Mouse (Mus musculus) hindbrain, embryonic 13.5 days (tissue): ENCODE data around the gene Tjp3. TPM values are rescaled to one million over a fixed set of nuclear protein-coding genes. Genes with fewer than 3 reads are reported as not detected.

Source experiments
- ATAC-seq: fragments of 200-750 bp; cut with Nextera tagmentation; 2 replicates; pipeline ENCODE4 v1.8.0; 2017; ENCODE audit warnings: moderate TSS enrichment; ENCODE audit not compliant: low FRiP score
- H3K27ac ChIP-seq: fragments of 300-500 bp; sonication (generic); 2 replicates; pipeline ENCODE4 v1.5.1; 2015; ENCODE audit warnings: inconsistent platforms, mild to moderate bottlenecking, moderate library complexity
- H3K27me3 ChIP-seq: fragments of 300-500 bp; sonication (generic); 2 replicates; pipeline ENCODE4 v1.6.1; 2015; ENCODE audit warnings: mild to moderate bottlenecking, inconsistent platforms
- H3K36me3 ChIP-seq: fragments of 300-500 bp; sonication (generic); 2 replicates; pipeline ENCODE4 v1.6.1; 2015; ENCODE audit warnings: mild to moderate bottlenecking, inconsistent platforms
- H3K4me1 ChIP-seq: fragments of 300-500 bp; sonication (generic); replicated peaks from 2 replicates; pipeline ENCODE4 v1.6.1; 2015; ENCODE audit warnings: inconsistent platforms
- H3K4me2 ChIP-seq: fragments of 300-500 bp; sonication (generic); 2 replicates; pipeline ENCODE4 v1.6.1; 2015; ENCODE audit warnings: inconsistent platforms, mild to moderate bottlenecking, moderate library complexity
- H3K4me3 ChIP-seq: fragments of 300-500 bp; sonication (generic); 2 replicates; pipeline ENCODE4 v1.5.1; 2015; ENCODE audit warnings: mild to moderate bottlenecking, inconsistent platforms
- H3K9ac ChIP-seq: fragments of 300-500 bp; sonication (generic); 2 replicates; pipeline ENCODE4 v1.6.1; 2015; ENCODE audit warnings: mild to moderate bottlenecking, inconsistent platforms
- H3K9me3 ChIP-seq: fragments of 300-500 bp; sonication (generic); 2 replicates; pipeline ENCODE4 v1.6.1; 2016; ENCODE audit warnings: inconsistent platforms
- WGBS: fragments of 180-500 bp; shearing (Covaris S2); methylation state at CpG from one replicate; pipeline ENCODE4 v1.1.7; 2015; 5-methylcytosine and 5-hydroxymethylcytosine counted together
- polyA plus RNA-seq: library from polyadenylated mRNA; unstranded; fragments of >200 nt; fragmentation: Nextera tagmentation; extraction: Ambion mirVana; gene quantifications from 2 replicates; pipeline ENCODE4 v1.2.1, GENCODE M21; 2015

Tjp3 gene
- polyA plus RNA-seq, 1 experiment from 2014 or later: 4.5 TPM

DNA sequence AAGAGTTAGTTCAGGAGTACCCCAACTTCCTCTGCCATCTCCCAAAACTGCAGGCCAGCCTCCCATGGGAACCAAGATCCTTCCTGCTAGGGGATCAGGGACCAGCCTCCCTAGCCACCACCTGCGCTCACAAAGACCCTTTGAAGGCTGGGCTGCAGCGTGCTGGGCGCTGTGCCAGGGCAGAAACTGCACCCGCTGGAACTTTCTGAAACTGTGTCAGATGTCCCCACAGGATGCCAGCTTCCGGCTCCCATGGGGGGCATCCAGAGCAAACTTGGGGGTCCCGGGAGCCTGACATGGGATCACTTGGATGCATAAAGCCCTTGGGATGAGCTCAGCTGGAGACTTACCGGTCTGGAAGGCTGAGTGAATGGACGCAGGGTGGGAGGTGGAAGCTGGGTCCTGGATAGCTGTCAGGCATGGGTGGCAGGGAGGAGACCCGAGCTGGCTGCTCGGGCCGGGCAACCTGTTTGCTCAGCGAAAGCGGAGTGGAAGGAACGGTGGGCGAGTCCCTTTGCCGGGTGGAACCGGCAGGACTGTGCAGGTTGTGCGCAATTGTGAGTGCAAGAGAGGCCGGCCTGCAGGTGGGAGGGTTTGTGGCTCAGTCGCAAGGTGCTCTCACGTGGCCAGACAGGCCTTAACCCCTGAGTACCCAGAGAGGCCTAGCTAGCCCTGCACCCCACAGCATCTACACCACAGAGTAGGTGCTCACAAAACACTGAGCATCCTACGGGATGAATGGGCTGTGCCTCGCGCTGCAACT is 502 bp downstream of the Tjp3 start:
- Histone ChIP-seq H3K27ac (no peak overlapping the region), H3K9me3 (no peaks in the 10 kb centered on the region), H3K9ac (peak overlapping the region; percentile 36), H3K4me3 (no peak overlapping the region), H3K4me2 (no peak overlapping the region), H3K36me3 (no peaks in the 10 kb centered on the region), H3K27me3 (peaks cover 44% of the 10 kb centered on the region), H3K4me1 (peaks cover 37% of the 10 kb centered on the region)
- ATAC-seq: no peak
- WGBS: 16% methylated on average over 24 of the region's 24 CpGs

- Histone ChIP-seq H3K9ac (no peak overlapping the region), H3K4me1 (peaks cover 36% of the 10 kb centered on the region), H3K27ac (no peak overlapping the region), H3K4me3 (no peak overlapping the region), H3K4me2 (no peak overlapping the region), H3K27me3 (peaks cover 51% of the 10 kb centered on the region), H3K9me3 (no peaks in the 10 kb centered on the region), H3K36me3 (no peaks in the 10 kb centered on the region)
- ATAC-seq: no peak
- 64% methylated on average over 14 of the region's 14 CpGs for WGBS
Measured at GRCm38 (mm10) chr10:81289811-81290210, 1.6 kb downstream of the Tjp3 start.

DNA sequence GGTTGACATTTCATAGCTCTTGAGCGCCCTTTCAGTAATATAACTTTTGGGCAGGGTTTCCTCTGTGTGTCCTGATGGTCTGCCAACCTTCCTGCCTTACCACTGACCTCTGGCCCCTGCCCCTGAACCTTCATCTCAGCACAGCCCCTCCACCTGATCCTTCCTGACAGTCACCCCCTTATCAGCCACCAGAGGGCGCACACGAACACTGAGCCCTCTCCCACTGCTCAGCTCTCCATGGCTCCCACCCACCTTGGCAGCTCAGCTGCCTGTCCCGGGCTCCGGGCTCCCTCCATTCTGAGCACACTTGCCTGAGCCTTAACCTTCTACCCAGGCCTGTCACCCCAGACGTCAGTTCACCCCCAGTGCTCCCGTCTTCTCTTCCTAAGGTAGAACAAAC is 2.1 kb downstream of the Tjp3 start:
- Histone ChIP-seq H3K27me3 (peaks cover 57% of the 10 kb centered on the region), H3K4me1 (peaks cover 34% of the 10 kb centered on the region), H3K9me3 (no peaks in the 10 kb centered on the region), H3K4me2 (no peak overlapping the region), H3K4me3 (no peak overlapping the region), H3K9ac (no peak overlapping the region), H3K27ac (no peak overlapping the region), H3K36me3 (no peaks in the 10 kb centered on the region)
- WGBS: 3% methylated on average over 7 of the region's 7 CpGs
- ATAC-seq: no peak

DNA sequence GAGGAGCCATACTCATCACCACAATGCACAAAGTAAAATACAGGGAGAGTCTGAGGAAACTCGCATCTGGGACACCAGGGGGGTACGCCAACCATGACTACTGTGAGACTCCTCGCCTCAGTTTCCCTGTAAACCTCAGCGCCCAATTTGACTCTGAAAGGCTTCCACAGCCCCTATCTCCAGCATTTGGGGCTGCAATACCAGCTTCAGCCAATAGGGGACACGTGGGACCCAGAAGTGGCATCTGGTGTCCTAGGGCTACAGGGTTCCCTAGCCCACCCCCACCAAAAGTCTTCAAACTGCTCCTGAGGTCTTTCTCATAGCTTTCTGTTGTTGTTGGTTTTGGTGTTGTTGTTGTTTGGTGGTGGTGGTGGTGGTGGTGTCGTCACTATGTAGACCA is 2.8 kb downstream of the Tjp3 start:
- 39% methylated on average over 6 of the region's 6 CpGs for WGBS
- Histone ChIP-seq H3K4me3 (no peak overlapping the region), H3K36me3 (no peaks in the 10 kb centered on the region), H3K4me1 (peaks cover 27% of the 10 kb centered on the region), H3K4me2 (no peak overlapping the region), H3K27me3 (peaks cover 64% of the 10 kb centered on the region), H3K27ac (no peak overlapping the region), H3K9me3 (no peaks in the 10 kb centered on the region), H3K9ac (no peak overlapping the region)
- no peak for ATAC-seq

GRCm38 (mm10) chr10:81287513-81288157 is 3.7 kb downstream of the Tjp3 start:
- no peak for ATAC-seq

GRCm38 (mm10) chr10:81286586-81286985 is 4.8 kb downstream of the Tjp3 start:
- H3K4me2 ChIP-seq: no peak overlapping the region
- H3K9me3 ChIP-seq: no peaks in the 10 kb centered on the region
- H3K9ac ChIP-seq: no peak overlapping the region
- H3K4me1 ChIP-seq: peaks cover 27% of the 10 kb centered on the region
- 44% methylated on average over 6 of the region's 6 CpGs for WGBS
- ATAC-seq: no peak
- H3K36me3 ChIP-seq: no peaks in the 10 kb centered on the region
- peaks cover 76% of the 10 kb centered on the region for H3K27me3 ChIP-seq
- no peak overlapping the region for H3K4me3 ChIP-seq
- no peak overlapping the region for H3K27ac ChIP-seq

More at GRCm38 (mm10) chr10:81287513-81288157, 3.7 kb downstream of the Tjp3 start:
- Histone ChIP-seq H3K27me3 (peaks cover 72% of the 10 kb centered on the region), H3K9me3 (no peaks in the 10 kb centered on the region), H3K4me2 (no peak overlapping the region), H3K9ac (0 out of 2 replicates have a peak overlapping the region, but pooled peaks have one; percentile 26), H3K4me3 (no peak overlapping the region), H3K36me3 (no peaks in the 10 kb centered on the region), H3K27ac (no peak overlapping the region), H3K4me1 (peaks cover 27% of the 10 kb centered on the region)
- 63% methylated on average over 8 of the region's 8 CpGs for WGBS

DNA sequence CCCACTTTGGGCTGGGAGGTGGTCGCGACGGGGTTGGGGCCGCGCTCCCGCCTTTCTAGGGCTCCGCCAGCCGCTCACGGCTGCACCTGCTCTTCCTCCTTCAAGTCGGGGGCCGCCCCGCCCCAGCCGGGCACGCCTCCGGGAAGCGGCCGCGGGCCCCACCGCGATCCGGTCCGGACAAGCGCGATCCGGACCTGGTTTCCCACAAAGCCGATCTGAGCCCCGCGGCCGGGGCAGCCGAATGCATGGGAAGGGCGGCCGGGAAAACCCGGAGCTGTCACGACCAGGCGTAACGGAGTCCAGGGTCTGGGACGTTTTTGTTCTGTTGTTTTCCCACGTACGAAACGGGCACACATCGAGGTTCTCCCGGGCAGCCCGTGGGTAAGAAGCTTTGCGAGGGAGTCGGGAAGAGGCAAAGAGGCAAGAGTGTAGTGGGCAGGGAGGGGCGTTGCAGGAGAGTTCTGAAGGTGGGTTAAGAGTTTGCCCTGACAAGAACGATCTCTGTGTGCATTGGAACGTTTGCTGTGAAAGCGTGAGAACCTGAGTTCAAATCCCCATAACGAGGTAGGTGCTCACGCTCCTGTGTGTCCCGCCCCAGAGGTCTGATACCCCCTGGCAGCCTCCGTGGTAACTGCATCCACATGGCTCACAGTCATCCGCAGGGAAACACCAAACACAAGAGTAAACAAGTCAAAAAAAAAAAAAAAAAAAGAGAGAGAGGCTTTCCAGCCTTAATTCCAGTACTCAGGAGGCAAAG is 5.5 kb downstream of the Tjp3 start:
- Histone ChIP-seq H3K27ac (no peak overlapping the region), H3K36me3 (no peaks in the 10 kb centered on the region), H3K4me3 (peak overlapping the region; percentile 46), H3K4me2 (peak overlapping the region; percentile 72), H3K9me3 (no peaks in the 10 kb centered on the region), H3K27me3 (peaks cover 76% of the 10 kb centered on the region), H3K9ac (peak overlapping the region; percentile 72), H3K4me1 (peaks cover 22% of the 10 kb centered on the region)
- 3% methylated on average over 47 of the region's 54 CpGs for WGBS
- peak; percentile 60 for ATAC-seq

DNA sequence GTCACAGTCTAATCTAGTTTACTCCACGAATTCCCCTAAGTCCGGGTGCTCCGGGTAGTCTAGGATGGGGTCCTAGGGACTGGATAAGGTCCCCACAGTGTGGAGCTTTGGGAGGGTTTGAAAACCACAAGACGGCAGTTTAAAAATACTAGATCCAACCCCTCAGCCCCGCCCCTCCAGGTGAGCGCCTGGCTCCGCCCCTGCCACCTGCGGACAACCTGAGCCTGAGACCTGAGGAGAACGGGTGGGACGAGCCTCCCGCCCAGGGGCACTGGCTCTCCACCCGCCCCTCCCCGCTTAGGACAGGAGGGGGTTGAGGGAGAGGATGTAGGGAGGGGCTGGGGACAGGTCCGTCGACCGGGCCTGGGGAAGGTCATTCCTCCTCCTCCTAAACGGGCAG is 6.7 kb downstream of the Tjp3 start:
- ATAC-seq: no peak
- Histone ChIP-seq H3K36me3 (no peaks in the 10 kb centered on the region), H3K4me1 (peaks cover 16% of the 10 kb centered on the region), H3K4me2 (peak overlapping the region; percentile 72; the same call in 1 of the 2 replicates), H3K9me3 (no peaks in the 10 kb centered on the region), H3K4me3 (peak overlapping the region; percentile 46), H3K9ac (no peak overlapping the region), H3K27me3 (peaks cover 76% of the 10 kb centered on the region), H3K27ac (no peak overlapping the region)
- WGBS: 11% methylated on average over 17 of the region's 17 CpGs

DNA sequence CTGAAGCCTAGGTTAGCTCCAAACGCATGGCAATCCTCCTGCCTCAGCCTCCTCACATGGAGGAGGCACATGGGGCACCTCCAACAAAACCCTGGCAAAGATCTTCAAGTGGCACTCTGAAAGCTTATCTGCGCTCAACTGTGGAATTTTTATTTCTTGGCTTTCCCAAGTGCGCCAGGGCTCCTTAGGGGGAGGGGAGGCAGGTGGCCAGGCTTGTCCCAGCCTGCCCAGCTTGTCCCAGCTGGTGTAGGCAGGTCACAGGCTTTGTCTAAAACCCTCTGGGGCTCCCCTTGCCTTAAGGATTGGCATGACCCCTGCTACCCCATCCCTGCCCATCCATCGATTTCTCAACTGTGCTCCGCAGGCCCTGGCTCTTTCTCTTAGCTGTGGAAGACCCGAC is 7.2 kb downstream of the Tjp3 start:
- no peak for ATAC-seq
- Histone ChIP-seq H3K4me2 (no peak overlapping the region), H3K4me3 (no peak overlapping the region), H3K4me1 (peaks cover 16% of the 10 kb centered on the region), H3K27ac (no peak overlapping the region), H3K9ac (no peak overlapping the region), H3K27me3 (peaks cover 76% of the 10 kb centered on the region), H3K9me3 (no peaks in the 10 kb centered on the region), H3K36me3 (no peaks in the 10 kb centered on the region)
- WGBS: 46% methylated on average over 6 of the region's 6 CpGs

- no peaks in the 10 kb centered on the region for H3K9me3 ChIP-seq
- no peak for ATAC-seq
- H3K36me3 ChIP-seq: peaks cover 5% of the 10 kb centered on the region; the same call in 1 of the 2 replicates
- H3K27ac ChIP-seq: no peak overlapping the region
- no peak overlapping the region for H3K4me3 ChIP-seq
- WGBS: 47% methylated on average over 10 of the region's 10 CpGs
- no peak overlapping the region for H3K4me2 ChIP-seq
- H3K27me3 ChIP-seq: peaks cover 51% of the 10 kb centered on the region
- H3K4me1 ChIP-seq: 0 out of 2 replicates have a peak, but pooled peaks cover under 1% of the 10 kb centered on the region
- no peak overlapping the region for H3K9ac ChIP-seq
Measured at GRCm38 (mm10) chr10:81279496-81279895, 11.9 kb downstream of the Tjp3 start.

GRCm38 (mm10) chr10:81277676-81278075 is 13.7 kb downstream of the Tjp3 start:
- Histone ChIP-seq H3K4me2 (no peak overlapping the region), H3K27me3 (peaks cover 33% of the 10 kb centered on the region), H3K9ac (0 out of 2 replicates have a peak overlapping the region, but pooled peaks have one; percentile 29), H3K4me1 (no peaks in the 10 kb centered on the region), H3K36me3 (peaks cover 21% of the 10 kb centered on the region), H3K27ac (no peak overlapping the region), H3K9me3 (no peaks in the 10 kb centered on the region), H3K4me3 (no peak overlapping the region)
- 75% methylated on average over 22 of the region's 22 CpGs for WGBS
- no peak for ATAC-seq

DNA sequence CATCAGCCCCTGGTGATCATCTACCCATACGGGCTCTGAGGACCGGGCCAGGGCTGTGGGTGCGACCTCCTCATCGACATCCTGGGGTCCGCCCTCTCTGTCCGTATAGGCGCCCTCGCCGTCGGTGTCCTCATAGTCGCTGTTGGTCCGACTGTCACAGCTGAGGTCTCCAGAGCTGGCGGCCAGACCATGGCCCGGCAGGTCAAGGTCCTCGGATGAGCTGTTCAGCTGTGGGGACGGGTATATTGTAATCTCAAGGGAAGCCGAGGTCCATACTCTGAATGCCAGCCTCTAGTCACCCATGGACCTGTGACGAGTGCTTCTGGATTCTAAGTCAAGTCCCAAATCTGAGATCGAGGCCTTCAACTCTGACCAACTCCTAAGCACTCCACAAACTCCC is 17.5 kb downstream of the Tjp3 start:
- ATAC-seq: no peak
- peaks cover 44% of the 10 kb centered on the region for H3K36me3 ChIP-seq
- no peak overlapping the region for H3K9ac ChIP-seq
- H3K4me3 ChIP-seq: no peak overlapping the region
- H3K4me1 ChIP-seq: peaks cover 8% of the 10 kb centered on the region
- H3K4me2 ChIP-seq: no peak overlapping the region
- H3K27ac ChIP-seq: no peak overlapping the region
- no peaks in the 10 kb centered on the region for H3K9me3 ChIP-seq
- 0 out of 2 replicates have a peak, but pooled peaks cover 3% of the 10 kb centered on the region for H3K27me3 ChIP-seq
- WGBS: 93% methylated on average over 19 of the region's 19 CpGs
